Mouse (Mus musculus) ES-E14 (cell line): ENCODE measurements around the gene Fbxl8. TPM values are rescaled to one million over a fixed set of nuclear protein-coding genes. Genes with fewer than 3 reads are reported as not detected.

Experiments used
- DNase-seq: peaks from one replicate; pipeline ENCODE4 v3.0.0-alpha.2; 2013; ENCODE audit warnings: low read depth, low spot score
- H3K27ac ChIP-seq: 2 replicates; pipeline ENCODE4 v1.5.1; 2012; ENCODE audit warnings: low read depth, mild to moderate bottlenecking, low read length, moderate library complexity, mixed read lengths; ENCODE audit not compliant: poor library complexity, insufficient read depth, severe bottlenecking
- H3K36me3 ChIP-seq: 2 replicates; pipeline ENCODE4 v1.6.1; 2012; ENCODE audit warnings: mild to moderate bottlenecking, low read length, moderate library complexity, mixed read lengths; ENCODE audit not compliant: control insufficient read depth, poor library complexity, insufficient read depth, severe bottlenecking
- H3K4me1 ChIP-seq, 2 experiments: fragments of 150-350 bp in 1 of 2; sonication (generic) in 1 of 2; 2 replicates each; pipeline ENCODE4 v1.6.1; 2012; ENCODE audit warnings: low read length in 2 of 2, mild to moderate bottlenecking in 1 of 2, mixed read lengths in 1 of 2; ENCODE audit not compliant: control insufficient read depth in 2 of 2, insufficient read depth in 2 of 2, poor library complexity in 1 of 2
- H3K4me3 ChIP-seq, 2 experiments: fragments of 150-350 bp in 1 of 2; sonication (generic) in 1 of 2; 2 replicates each; pipeline ENCODE4 v1.5.1; 2012; ENCODE audit warnings: low read length in 2 of 2, low read depth in 1 of 2, mild to moderate bottlenecking in 1 of 2, mixed read lengths in 1 of 2; ENCODE audit not compliant: insufficient read depth in 1 of 2, poor library complexity in 1 of 2, severe bottlenecking in 1 of 2
- H3K9ac ChIP-seq: 2 replicates; pipeline ENCODE4 v1.6.1; 2012; ENCODE audit warnings: low read depth, mild to moderate bottlenecking, low read length, mixed read lengths; ENCODE audit not compliant: poor library complexity, insufficient read depth, severe bottlenecking
- H3K9me3 ChIP-seq: fragments of 150-350 bp; sonication (generic); 2 replicates; pipeline ENCODE4 v1.6.1; 2012; ENCODE audit warnings: low read depth, mild to moderate bottlenecking, low read length; ENCODE audit not compliant: control insufficient read depth, insufficient read depth
- CHD2 ChIP-seq: IDR thresholded peaks from 2 replicates; pipeline ENCODE4 v1.6.1; 2014; ENCODE audit warnings: mild to moderate bottlenecking, low read depth, low read length, inconsistent platforms
- HCFC1 ChIP-seq: IDR thresholded peaks from 2 replicates; pipeline ENCODE4 v1.6.1; 2012; ENCODE audit warnings: low read length, inconsistent platforms, borderline replicate concordance; ENCODE audit not compliant: insufficient read depth
- MAFK ChIP-seq: IDR thresholded peaks from 2 replicates; pipeline ENCODE4 v1.6.1; 2014; ENCODE audit warnings: mild to moderate bottlenecking, low read depth, low read length, inconsistent platforms; ENCODE audit not compliant: insufficient read depth
- ZC3H11A ChIP-seq: IDR thresholded peaks from 2 replicates; pipeline ENCODE4 v1.6.1; 2012; ENCODE audit warnings: low read depth, mild to moderate bottlenecking, inconsistent platforms, low read length, borderline replicate concordance
- ZNF384 ChIP-seq: IDR thresholded peaks from 2 replicates; pipeline ENCODE4 v1.6.1; 2012; ENCODE audit warnings: low read depth, low read length, inconsistent platforms
- in situ Hi-C, 2 experiments: fragments of 600-800 bp; cut with MboI; formaldehyde crosslinking; loops; one replicate each; pipeline ENCODE4 v1.15.1; 2025; ENCODE audit warnings: low sequenced_read_pairs in 2 of 2, inconsistent platforms in 1 of 2; ENCODE audit not compliant: unreplicated experiment in 2 of 2
- total RNA-seq: library from RNA; depleted of rRNA; stranded (reverse); fragments of 300-350 nt; gene quantifications from 2 replicates; pipeline ENCODE4 v1.2.3, GENCODE M21; 2012

Fbxl8 gene
- total RNA-seq, 1 experiment: 2.3 TPM

GRCm38 (mm10) chr8:105310118-105310517 is 45.7 kb downstream of the Fbxl8 start:
- peaks cover 20% of the 10 kb centered on the region; the same call in 1 of the 2 replicates for H3K36me3 ChIP-seq
- H3K4me3 ChIP-seq: no peak overlapping the region
- peaks cover 0 to 3% of the 10 kb centered on the region in 2 experiments; a peak in 2 of 4 replicates for H3K4me1 ChIP-seq
- TF ChIP-seq ZC3H11A: no peak
- no peak for TF ChIP-seq HCFC1
- no peak for TF ChIP-seq CHD2
- TF ChIP-seq MAFK: no peak
- no peak for TF ChIP-seq ZNF384
- no peaks in the 10 kb centered on the region for H3K9me3 ChIP-seq
- no peak for DNase-seq
- H3K9ac ChIP-seq: no peak overlapping the region
- no peak overlapping the region for H3K27ac ChIP-seq
- in situ Hi-C loops: no loop called here

GRCm38 (mm10) chr8:105311718-105312117 is 47.3 kb downstream of the Fbxl8 start:
- no peak overlapping the region for H3K4me3 ChIP-seq
- in situ Hi-C loops: no loop called here
- no peak overlapping the region for H3K27ac ChIP-seq
- H3K9me3 ChIP-seq: no peaks in the 10 kb centered on the region
- DNase-seq: no peak
- no peak overlapping the region for H3K9ac ChIP-seq
- H3K36me3 ChIP-seq: peaks cover 20% of the 10 kb centered on the region; the same call in 1 of the 2 replicates
- H3K4me1 ChIP-seq: no peaks in the 10 kb centered on the region
- no peak for TF ChIP-seq ZNF384
- TF ChIP-seq CHD2: no peak
- TF ChIP-seq MAFK: no peak
- TF ChIP-seq ZC3H11A: no peak
- no peak for TF ChIP-seq HCFC1

DNA sequence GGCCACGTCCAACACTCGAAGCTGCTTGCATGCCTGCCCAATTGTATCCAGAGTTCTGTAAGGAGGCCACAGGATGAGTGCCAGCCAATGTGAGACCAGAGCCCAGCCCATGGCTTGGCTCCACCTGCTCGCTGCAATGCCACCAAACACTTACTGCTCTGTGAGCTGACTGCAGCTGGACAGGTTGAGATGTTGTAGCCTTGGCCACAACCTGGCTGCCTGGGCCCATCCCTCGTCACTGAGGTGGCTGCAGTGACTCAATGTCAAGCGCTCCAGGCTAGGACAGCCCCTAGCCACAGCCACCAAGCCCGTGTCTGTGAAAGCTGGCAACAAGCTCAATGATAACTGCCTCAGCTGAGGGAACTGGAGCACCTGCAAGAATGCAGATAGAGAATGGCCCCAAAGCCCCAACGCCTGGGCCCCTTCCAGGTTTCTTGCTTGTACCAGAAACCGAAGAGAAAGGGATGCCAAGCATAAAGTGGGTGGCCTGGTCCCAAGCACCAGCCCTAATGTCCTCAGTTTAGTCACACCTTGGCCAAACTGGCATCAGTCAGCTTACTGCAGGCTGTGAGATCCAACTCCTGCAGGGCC is 48.5 kb downstream of the Fbxl8 start:
- in situ Hi-C loops: no loop called here
- no peak for DNase-seq
- peaks cover 10% of the 10 kb centered on the region; the same call in 1 of the 2 replicates for H3K36me3 ChIP-seq
- no peaks in the 10 kb centered on the region for H3K9me3 ChIP-seq
- TF ChIP-seq HCFC1 (no peak), ZNF384 (no peak), CHD2 (no peak), MAFK (no peak), ZC3H11A (no peak)
- no peak overlapping the region for H3K27ac ChIP-seq
- H3K9ac ChIP-seq: no peak overlapping the region
- no peak overlapping the region for H3K4me3 ChIP-seq
- no peaks in the 10 kb centered on the region for H3K4me1 ChIP-seq

DNA sequence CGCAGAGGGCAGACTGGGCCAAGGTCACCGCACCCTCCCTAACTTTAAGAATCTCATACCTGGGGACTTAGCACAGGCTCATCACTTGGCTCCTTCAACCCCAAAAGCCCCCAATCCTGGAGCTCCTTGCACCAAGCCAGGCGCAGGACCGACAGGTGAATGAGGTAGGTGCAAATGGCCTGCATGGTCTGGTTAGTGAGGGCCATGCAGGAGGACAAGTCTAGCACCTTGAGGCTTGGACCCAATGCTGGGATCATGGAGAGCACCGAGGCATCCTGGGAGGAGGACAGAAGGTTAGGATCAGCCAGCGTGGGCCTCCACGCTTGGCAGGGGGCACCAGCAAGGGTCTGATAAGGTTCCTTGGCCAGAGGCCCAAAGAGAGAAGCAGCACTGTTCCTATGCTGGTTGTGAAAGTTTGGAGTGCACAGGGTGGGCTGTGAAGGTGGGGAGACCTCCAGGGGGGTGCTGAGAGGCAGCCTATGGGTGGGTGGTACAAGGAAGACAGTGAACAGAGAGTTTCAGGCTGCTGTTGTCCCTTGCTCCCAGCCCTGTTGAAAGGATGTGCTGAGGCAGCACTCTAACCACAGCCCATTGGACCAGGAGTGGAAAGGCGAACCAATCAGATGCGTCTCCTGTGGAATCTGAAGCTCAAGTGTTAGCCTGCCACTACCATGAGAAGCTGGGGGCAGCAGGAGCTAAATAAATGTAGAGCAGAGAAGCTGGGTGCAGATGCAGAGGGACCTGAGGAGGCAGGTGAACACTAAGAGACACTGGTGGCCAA is 49.4 kb downstream of the Fbxl8 start:
- TF ChIP-seq CHD2: no peak
- TF ChIP-seq MAFK: peak; percentile 73; the same call in 1 of the 2 replicates
- H3K27ac ChIP-seq: no peak overlapping the region
- no peak for DNase-seq
- no peak overlapping the region for H3K4me3 ChIP-seq
- peaks cover 6% of the 10 kb centered on the region; the same call in 1 of the 2 replicates for H3K36me3 ChIP-seq
- no peak overlapping the region for H3K9ac ChIP-seq
- in situ Hi-C loops: no loop called here
- no peaks in the 10 kb centered on the region for H3K9me3 ChIP-seq
- no peaks in the 10 kb centered on the region for H3K4me1 ChIP-seq
